Mouse (Mus musculus) left cerebral cortex, adult 2 months (tissue): Measurements from ENCODE around the gene Rcor3. TPM values are rescaled to one million over a fixed set of nuclear protein-coding genes. Genes with fewer than 3 reads are reported as not detected.

Experiments used
- DNase-seq, 2 experiments: peaks; one replicate each; pipeline ENCODE4 v3.0.0; 2021 to 2022; ENCODE audit warnings: low spot score in 2 of 2, mixed read lengths in 1 of 2; ENCODE audit errors: extremely low spot score in 1 of 2
- H3K27ac ChIP-seq: fragments of 200-600 bp; 2 replicates; pipeline ENCODE4 v1.8.1; 2022
- H3K4me3 ChIP-seq: fragments of 200-600 bp; 2 replicates; pipeline ENCODE4 v1.8.1; 2022
- CTCF ChIP-seq: fragments of 200-600 bp; IDR thresholded peaks from 2 replicates; pipeline ENCODE4 v1.8.1; 2022; ENCODE audit warnings: antibody characterized with exemption, mild to moderate bottlenecking, moderate library complexity
- intact Hi-C: fragments of 180-260 bp; cut with DNase I; formaldehyde crosslinking; loops from one replicate; pipeline ENCODE4 v1.15.1; 2025
- total RNA-seq, 2 experiments: library from RNA; stranded (reverse); gene quantifications; 2 replicates each; pipeline ENCODE4 v1.2.3; 2021

Gene Rcor3
- total RNA-seq, 2 experiments from 2014 or later, result 31.8 to 37.4 TPM

DNA sequence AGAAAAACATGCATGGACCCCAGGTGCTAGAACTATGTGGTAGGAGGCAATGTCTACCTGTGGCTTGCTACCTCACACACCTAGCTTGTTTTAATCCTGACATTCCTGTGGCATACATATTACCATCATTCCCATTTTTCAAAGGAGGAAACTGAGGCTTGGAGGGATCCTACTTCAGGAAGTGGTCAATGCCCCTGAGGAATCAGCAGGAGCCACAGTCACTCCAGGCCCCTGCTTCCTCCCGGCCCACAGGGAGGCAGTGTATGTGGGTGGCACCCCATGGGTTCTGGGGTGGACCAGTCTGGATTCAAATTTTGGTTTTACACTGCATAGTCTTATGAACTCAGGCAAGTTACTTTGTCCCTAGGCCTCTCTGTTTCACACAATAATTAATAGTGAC, 58.7 kb downstream of the Rcor3 start:
- no peak overlapping the region for H3K4me3 ChIP-seq
- intact Hi-C loops, result no loop called here
- no peak overlapping the region for H3K27ac ChIP-seq
- no peak for DNase-seq
- no peak for TF ChIP-seq CTCF

DNA sequence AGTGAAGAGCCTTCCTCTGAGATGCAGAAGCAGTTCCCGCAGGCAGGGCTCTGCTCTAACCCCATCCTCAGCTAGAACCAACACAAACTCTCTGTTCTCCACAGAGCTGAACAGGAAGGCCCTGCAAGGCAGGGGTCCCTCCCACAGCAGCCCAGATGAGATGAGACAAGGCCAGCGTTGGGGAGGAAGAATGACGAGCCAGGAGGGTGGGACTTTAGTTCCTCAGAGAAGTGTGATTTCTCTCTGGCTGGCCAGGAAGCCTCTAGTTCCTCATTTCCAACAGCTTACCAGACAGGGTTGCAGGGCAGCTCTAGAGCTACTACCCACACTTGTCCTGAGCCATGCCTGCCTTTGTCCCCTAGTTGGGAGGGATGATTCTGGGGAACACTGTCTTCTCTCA, 59.5 kb downstream of the Rcor3 start:
- intact Hi-C loops, result no loop called here
- TF ChIP-seq CTCF, result no peak
- no peak overlapping the region for H3K27ac ChIP-seq
- DNase-seq, result no peak
- no peak overlapping the region for H3K4me3 ChIP-seq

DNA sequence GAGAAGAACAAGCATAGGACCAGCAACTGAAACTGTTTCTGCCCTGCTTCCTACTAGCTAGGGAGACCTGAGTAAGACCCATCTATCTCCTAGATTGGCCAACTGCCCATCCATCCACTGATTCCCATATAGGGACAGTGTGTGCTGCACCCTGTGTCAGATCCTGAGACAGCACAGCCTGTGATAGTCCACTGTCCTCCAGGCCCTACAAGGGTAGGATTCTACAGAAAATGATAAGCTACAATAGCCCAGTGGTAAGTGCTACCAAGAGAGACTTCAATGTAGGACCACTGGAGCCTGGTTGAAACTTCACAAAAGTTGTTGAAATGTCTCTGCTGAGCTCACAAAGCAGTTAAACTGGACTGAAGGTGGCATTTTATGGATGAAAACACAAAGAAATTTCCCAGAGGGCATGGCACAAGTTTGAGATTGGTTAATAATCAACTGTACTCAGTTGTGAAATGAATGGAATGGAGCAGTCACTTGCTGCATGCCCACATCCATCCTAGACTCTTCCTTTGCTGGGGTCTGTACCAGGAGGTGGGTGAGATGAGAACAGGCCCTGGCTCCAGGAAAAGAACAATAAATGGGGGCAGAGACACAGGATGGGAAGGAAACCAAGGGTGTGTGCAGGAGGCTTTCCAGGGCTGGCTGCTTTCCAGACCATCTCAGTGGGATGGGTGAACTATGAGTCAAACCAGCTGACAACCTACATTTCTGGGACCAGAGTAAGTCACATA, 60.9 kb downstream of the Rcor3 start:
- DNase-seq, result peak in 1 of 2 experiments; percentile 53
- TF ChIP-seq CTCF, result no peak
- intact Hi-C loops, result loop anchor here (2.0 kb wide), 1 partner anchor 14 kb away; no protein-coding TSS in a partner anchor
- H3K27ac ChIP-seq, result no peak overlapping the region
- no peak overlapping the region for H3K4me3 ChIP-seq

DNA sequence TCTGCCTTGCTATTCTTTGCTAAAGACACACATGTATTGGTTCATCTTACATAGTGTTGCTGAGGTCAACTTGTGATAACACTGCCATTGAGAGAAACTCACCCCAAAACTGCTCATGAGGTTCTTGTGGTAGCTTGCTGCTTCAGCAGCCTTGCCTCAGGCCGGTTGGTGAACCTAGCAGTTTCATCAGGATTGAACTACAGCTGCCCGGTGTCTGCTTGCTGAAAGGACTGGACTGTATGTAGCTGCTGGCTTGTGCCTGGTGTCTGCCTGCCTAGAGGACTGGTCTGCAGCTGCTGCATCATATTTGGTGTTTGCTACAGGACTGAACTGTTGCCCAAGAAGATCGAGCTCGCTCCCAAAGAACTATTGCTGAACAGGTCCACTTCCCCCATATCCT, 61.8 kb downstream of the Rcor3 start:
- no peak for TF ChIP-seq CTCF
- DNase-seq, result no peak
- H3K27ac ChIP-seq, result no peak overlapping the region
- intact Hi-C loops, result loop anchor here (2.0 kb wide), 1 partner anchor 15 kb away; no protein-coding TSS in a partner anchor
- no peak overlapping the region for H3K4me3 ChIP-seq

DNA sequence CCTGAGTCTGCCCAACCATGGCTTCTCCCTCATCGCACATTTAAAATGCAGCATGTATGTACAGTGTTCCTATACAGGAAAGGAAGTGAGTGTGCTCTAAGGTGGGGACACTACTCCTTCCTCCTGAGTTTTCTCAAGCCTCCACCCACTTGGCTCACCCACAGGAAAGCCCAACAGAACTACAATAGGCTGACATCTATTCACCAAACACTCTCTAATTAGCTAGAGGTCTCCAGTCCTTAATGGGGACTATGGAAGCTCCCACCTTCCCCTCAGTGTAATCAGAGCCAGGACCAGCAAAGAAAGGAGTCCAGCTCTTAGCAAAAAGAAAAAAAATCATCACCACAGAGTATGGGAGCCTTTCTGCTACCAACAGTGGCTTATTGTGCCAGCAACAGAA, 63.0 kb downstream of the Rcor3 start:
- H3K4me3 ChIP-seq, result no peak overlapping the region
- intact Hi-C loops, result no loop called here
- no peak for DNase-seq
- no peak for TF ChIP-seq CTCF
- H3K27ac ChIP-seq, result no peak overlapping the region

DNA sequence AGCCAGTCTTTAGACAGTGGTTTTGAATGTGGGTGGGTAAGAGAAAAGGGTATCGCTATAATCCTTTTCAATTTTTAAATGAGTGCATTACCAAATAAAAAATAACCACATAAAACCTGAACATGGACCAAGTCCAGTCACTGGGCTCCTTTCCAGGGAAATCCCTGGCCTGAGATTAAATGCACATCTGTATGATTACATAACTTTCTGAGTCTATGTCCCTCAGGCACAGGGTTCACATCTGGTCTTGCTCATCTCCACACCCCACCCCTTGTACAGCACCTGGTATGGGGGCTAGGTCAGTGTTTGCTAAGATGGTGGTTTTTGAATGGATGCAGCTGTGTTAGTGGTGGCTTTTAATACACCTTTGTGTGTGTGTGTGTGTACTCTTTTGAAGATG, 65.4 kb downstream of the Rcor3 start:
- Histone ChIP-seq H3K4me3 (no peak overlapping the region), H3K27ac (no peak overlapping the region)
- intact Hi-C loops, result no loop called here
- no peak for TF ChIP-seq CTCF
- no peak for DNase-seq

DNA sequence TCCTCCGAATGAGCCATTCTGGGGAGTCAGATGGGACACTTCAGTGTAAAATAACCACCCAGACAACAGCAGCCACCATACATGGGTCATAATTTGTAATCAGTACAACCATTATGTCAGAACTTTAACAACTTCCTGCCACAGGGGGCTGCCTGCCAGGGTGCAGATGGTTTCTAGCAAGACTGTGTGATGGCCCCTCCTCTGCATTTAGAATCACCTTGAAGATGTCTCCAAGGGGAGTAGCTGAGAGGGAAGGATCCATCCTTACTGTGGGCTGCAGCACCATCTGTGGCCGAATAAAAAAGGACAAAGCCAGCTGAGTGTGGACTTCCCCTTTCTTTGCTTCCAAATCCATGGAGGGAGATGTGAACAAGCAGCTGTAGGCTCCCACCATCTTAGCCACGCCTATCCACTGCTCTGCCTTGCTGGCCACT, 67.2 kb downstream of the Rcor3 start:
- no peak overlapping the region for H3K4me3 ChIP-seq
- no peak; the same call in none of the 2 replicates for TF ChIP-seq CTCF
- intact Hi-C loops, result no loop called here
- peak overlapping the region; percentile 32; the same call in 1 of the 2 replicates for H3K27ac ChIP-seq
- no peak for DNase-seq

DNA sequence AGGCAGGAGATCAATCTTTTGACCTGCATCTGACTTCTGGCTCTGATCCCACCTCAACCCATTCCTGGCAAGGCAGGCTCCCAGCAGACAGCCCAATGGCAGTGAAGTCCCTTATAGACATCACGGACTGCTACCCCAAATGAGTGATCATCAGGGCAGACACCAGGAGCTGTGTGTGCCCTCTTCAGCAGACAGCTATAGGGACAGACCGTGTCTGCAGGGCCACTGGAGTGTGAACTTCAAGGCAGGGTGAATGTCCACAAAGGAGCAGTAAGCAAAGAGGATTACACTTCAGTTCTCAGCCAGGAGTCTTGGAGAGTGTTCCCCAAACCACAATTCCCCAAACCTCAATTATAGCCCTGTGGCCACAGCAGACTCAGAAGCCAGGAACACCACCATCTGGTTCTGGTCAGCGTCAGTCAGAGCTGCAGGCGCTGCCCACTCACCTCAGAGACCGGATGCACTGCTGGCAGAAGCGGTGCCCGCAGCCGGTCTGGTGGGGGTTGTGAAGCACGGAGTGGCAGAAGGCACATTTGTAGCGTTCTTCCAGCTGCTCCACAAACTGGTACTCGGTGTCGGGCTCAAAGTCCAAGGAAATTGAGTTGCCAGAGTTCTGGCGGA, 67.8 kb downstream of the Rcor3 start:
- H3K27ac ChIP-seq, result peak overlapping the region; percentile 32; the same call in 1 of the 2 replicates
- no peak for TF ChIP-seq CTCF
- no peak overlapping the region for H3K4me3 ChIP-seq
- DNase-seq, result peak in 1 of 2 experiments; percentile 55
- intact Hi-C loops, result no loop called here

DNA sequence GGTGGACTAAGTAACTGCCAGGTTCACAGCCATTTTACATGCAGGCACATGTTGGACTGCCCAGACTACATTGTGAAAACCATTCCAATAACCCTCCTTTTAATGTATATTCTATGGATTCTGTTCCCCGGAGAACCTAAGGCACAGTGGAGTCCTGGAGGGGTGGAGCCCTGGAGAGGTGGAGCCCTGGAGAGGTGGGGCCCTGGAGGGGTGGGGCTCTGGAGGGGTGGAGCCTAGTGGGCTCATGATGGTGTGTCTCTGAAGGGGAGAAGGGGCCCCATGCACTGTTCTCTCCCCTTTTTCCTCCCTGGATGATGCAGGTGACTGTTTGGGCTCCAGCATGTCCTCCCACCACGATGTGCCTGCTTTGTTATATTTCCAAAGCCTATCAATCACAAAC, 69.7 kb downstream of the Rcor3 start:
- TF ChIP-seq CTCF, result no peak
- intact Hi-C loops, result no loop called here
- Histone ChIP-seq H3K27ac (no peak overlapping the region), H3K4me3 (no peak overlapping the region)
- DNase-seq, result no peak

DNA sequence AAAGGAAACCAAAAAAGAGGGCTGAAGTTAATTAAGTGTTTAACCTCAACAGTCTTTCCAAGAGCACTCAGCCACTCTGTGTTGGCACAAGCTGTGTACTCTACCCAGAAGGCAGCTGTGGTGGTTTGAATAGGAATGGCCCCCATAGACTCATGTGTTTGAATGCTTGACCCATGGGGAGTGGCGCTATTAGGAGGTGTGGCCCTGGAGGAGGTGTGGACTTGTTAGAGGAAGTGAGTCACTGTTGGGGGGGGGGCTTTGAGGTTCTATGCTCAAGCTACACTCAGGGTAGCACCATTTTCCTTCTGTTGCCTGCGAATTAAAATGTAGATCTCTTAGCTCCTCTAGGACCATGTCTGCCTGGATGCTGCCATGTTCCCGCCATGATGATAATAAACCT, 70.9 kb downstream of the Rcor3 start:
- intact Hi-C loops, result no loop called here
- TF ChIP-seq CTCF, result no peak
- no peak overlapping the region for H3K4me3 ChIP-seq

DNA sequence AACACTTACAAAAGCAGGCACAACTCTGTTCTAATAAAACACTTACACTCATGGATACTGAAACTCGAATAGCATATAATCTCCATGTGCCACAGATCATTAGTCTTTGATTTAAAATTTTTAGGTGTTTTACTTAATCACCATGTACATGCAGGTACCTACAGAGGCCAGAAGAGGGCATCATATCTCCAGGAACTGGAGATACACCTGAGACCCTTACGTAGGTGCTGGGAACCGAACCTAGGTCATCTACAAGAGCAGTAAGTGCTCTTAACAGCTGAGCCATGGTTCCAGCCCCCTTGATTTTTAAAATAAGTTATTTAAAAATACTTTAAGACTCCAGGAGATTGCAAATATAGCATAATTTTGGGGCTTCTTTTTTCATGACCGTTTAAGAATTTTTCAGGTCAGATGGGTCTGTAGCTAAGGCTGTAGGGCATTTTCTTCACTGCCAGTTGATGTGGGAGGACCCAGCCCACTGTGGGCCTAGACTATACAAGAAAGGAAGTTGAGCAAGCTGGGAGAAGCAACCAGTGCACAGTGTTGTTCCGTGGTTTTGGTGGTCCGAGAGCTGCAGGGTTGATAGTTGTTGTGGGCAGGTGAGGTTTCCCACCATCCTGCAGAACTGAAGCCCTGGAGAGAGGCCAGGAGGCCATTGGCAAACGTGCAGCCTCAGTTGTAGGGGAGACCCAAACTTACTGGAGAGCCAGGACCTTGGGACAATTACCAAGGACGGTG, 74.5 kb downstream of the Rcor3 start:
- Histone ChIP-seq H3K27ac (no peak overlapping the region), H3K4me3 (no peak overlapping the region)
- intact Hi-C loops, result no loop called here
- DNase-seq, result no peak
- TF ChIP-seq CTCF, result peak; percentile 26

More for the DNA sequence above, 70.9 kb downstream of the Rcor3 start:
- DNase-seq, result no peak
- no peak overlapping the region for H3K27ac ChIP-seq

DNA sequence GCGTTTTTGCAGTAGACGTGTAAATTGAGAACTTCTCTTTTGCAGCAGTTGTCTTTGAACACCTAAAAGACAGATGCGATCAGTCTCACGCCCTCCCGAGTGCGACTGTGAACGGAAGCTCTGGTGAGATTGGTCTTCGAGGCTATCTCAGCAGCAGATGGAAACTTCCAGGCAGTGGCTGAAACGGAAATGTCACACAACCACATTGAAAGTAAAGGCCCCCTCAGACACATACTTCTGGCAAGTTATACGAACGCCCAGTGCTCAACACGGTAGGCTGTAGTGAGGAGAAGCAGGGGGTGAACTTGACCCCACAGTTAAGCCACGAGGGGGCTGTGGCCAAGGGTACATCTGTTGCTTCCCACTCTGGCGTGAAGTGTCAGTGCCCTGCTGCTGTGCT, 75.2 kb downstream of the Rcor3 start:
- intact Hi-C loops, result no loop called here
- Histone ChIP-seq H3K27ac (no peak overlapping the region), H3K4me3 (no peak overlapping the region)
- DNase-seq, result no peak
- TF ChIP-seq CTCF, result no peak
